Mouse (Mus musculus) splenic B cell, adult 2 months (primary cell): ENCODE data around the gene Tspo.
A peak's percentile ranks its signal among the peaks of the same experiment; 100 is the strongest.

ENCODE experiments used
- DNase-seq: peaks from one replicate; pipeline ENCODE4 v3.0.0-alpha.2; 2011; ENCODE audit warnings: low read depth, low spot score
- H3K27me3 ChIP-seq: 2 replicates; pipeline ENCODE4 v1.6.1; 2012; ENCODE audit warnings: mild to moderate bottlenecking, low read length, moderate library complexity, mixed read lengths; ENCODE audit not compliant: control insufficient read depth, poor library complexity, insufficient read depth, severe bottlenecking
- H3K36me3 ChIP-seq: 2 replicates; pipeline ENCODE4 v1.6.1; 2012; ENCODE audit warnings: mild to moderate bottlenecking, low read length, moderate library complexity, mixed read lengths; ENCODE audit not compliant: control insufficient read depth, poor library complexity, insufficient read depth, severe bottlenecking

Gene Tspo

GRCm38 (mm10) chr15:83584741-83585220 is 21.4 kb downstream of the Tspo start:
- Histone ChIP-seq H3K27me3 (no peaks in the 10 kb centered on the region), H3K36me3 (no peaks in the 10 kb centered on the region)
- no peak for DNase-seq

- no peak for DNase-seq
These were observed 27.4 kb downstream of the Tspo start for GRCm38 (mm10) chr15:83590841-83591240.

DNA sequence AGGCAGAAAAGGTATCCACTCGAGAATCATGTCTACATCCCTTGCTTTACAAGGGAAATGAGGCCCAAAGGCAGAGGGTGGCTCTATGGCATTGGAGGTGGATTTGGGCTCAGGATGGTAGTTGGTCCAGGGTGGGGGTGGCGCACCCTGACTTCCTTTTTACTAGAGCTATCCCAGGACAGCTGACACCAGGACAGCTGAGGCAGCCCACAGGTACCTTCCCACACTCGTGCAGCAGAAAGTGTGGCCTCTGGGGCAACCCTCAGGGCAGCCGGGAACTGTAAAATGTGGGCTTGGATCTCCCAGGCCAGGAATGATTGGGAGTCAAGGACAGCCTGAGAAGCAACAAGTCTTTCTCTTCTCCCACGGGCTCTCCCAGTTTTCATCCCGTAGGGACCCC is 28.4 kb downstream of the Tspo start:
- H3K36me3 ChIP-seq: no peaks in the 10 kb centered on the region
- DNase-seq: no peak
- no peaks in the 10 kb centered on the region for H3K27me3 ChIP-seq

More at GRCm38 (mm10) chr15:83590841-83591240, 27.4 kb downstream of the Tspo start:
- H3K36me3 ChIP-seq: no peaks in the 10 kb centered on the region
- H3K27me3 ChIP-seq: no peaks in the 10 kb centered on the region

GRCm38 (mm10) chr15:83592260-83593188 is 29.1 kb downstream of the Tspo start:
- no peak for DNase-seq

DNA sequence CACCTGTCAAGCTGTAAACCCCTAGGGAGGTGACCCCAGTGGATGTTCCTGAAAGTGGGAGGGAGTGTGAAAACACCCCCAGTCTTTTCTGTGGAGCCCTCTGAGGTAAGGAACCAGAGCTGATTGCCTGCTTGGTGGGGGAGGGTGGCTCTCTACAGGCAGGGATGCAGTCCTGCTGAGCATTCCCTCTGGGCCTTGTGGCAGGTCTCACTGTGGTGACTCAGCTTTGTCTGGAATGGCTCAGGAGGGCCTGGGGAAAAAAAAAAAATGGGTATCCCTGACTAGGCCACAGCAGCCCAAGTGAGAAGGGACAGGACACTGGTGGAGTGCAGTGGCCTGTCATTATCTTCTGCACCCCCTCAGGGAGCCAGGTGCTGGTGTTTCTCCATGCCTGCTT is 29.8 kb downstream of the Tspo start:
- no peaks in the 10 kb centered on the region for H3K36me3 ChIP-seq
- DNase-seq: no peak
- no peaks in the 10 kb centered on the region for H3K27me3 ChIP-seq

More at GRCm38 (mm10) chr15:83592260-83593188, 29.1 kb downstream of the Tspo start:
- H3K27me3 ChIP-seq: no peaks in the 10 kb centered on the region
- H3K36me3 ChIP-seq: no peaks in the 10 kb centered on the region

DNA sequence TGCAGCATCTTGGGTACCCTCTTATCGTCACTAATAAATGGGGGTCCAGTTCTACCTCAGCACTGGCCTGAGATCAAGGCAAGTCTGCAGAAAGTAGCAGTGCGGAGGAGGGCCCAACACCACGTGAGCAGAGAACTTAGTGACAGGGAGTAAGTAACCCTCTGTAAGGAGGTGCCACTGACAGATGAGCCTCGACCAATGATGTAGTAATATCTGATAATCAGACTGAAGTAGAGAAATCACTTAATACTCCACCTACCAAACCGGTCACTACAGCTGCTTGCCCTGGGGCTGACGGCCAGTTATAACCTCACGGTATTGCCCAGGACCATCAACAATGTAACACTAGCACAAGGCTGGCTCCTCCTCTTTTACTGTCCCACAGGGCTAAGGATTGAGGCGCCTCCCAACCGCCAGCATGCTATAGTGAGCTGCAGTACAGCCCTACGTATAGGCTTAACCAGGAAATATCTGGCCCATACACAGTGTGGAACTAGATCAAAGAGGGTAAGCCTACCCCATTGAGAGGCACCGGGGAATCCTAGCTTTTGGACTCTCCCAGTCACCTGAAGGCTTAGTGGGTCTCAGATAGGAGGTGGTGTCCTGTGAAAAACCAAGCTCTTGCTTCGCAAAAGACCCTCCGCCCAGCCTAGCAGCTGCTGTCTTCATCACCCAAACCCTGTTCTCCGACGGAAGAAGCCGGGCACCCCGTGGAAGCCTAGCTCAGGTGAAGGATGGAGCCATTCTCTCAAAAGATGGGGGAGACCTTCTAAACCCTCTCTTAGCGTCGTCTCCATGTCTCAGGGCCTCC is 30.5 kb downstream of the Tspo start:
- DNase-seq: no peak

DNA sequence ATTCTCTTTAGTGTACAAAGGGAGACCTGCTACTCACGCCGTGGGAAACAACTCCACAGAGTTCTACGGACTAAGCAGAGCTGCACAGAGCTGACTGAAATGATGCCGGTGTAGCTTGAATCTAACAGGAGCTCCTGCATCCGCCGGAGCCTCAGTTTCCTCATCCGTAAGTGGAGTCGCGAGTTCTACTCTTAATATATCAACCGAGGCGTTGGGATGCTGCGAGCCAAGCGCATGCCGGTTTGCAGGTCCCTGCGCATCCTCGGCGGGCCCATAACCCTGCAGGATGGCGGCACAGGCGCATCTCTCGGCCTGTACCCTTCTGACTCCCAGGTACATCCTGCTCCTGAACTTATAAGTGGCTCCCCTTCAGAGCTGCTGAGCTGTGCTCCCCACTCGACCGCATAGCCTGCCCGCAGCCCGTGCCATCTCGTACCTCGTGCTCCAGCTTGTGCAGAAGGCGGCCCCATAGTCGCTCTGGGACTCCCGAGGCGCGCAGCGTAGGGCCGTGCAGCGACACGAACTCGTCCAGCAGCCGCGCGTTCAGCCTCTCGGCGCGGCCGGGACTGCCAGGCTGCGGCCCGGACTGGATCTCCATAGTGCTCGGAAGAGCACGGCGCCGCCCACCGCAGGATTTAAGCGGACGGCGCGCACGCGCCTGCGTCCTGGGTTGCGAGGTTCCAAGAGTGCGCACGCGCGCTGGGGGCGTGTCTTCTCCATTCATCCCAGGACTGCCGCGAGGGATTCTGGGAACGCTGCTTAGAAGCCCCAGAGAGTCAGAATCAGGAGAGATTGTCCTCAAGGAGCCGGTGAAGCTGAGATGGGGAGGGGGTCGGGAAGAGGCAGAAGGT is 31.3 kb downstream of the Tspo start, which contains the start of gene Ttll12:
Gene Ttll12, minus strand, starts transcription at position 645 of the 851 bp plus-strand sequence.
- Histone ChIP-seq H3K27me3 (no peaks in the 10 kb centered on the region), H3K36me3 (no peaks in the 10 kb centered on the region)
- DNase-seq: peak; percentile 78

More for the DNA sequence above, 30.5 kb downstream of the Tspo start:
- H3K36me3 ChIP-seq: no peaks in the 10 kb centered on the region
- no peaks in the 10 kb centered on the region for H3K27me3 ChIP-seq

- Histone ChIP-seq H3K36me3 (no peaks in the 10 kb centered on the region), H3K27me3 (no peaks in the 10 kb centered on the region)
- DNase-seq: no peak
These were observed 31.9 kb downstream of the Tspo start for GRCm38 (mm10) chr15:83595364-83595711.

DNA sequence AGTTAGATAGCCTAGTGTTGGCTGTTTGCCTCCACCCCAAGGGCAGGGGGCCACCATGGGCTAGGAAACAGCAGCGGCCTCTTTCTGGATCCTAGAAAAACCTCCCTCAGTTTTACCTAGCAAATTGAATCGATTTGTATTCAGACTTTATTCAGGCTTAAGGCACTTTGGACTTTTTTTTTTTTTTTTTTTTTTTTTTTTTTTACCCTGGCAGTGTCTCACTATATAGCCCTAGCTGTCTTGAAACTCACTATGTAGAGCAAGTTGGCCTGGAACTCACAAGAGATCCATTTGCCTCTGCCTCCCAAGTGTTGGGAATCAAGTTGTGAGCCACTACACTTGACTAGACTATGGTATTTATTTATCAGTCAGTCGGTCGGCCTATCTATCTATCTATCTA is 33.4 kb downstream of the Tspo start:
- no peak for DNase-seq
- Histone ChIP-seq H3K27me3 (no peaks in the 10 kb centered on the region), H3K36me3 (no peaks in the 10 kb centered on the region)

- Histone ChIP-seq H3K36me3 (no peaks in the 10 kb centered on the region), H3K27me3 (no peaks in the 10 kb centered on the region)
- DNase-seq: no peak
These were observed 37.8 kb downstream of the Tspo start for GRCm38 (mm10) chr15:83601185-83601584.

DNA sequence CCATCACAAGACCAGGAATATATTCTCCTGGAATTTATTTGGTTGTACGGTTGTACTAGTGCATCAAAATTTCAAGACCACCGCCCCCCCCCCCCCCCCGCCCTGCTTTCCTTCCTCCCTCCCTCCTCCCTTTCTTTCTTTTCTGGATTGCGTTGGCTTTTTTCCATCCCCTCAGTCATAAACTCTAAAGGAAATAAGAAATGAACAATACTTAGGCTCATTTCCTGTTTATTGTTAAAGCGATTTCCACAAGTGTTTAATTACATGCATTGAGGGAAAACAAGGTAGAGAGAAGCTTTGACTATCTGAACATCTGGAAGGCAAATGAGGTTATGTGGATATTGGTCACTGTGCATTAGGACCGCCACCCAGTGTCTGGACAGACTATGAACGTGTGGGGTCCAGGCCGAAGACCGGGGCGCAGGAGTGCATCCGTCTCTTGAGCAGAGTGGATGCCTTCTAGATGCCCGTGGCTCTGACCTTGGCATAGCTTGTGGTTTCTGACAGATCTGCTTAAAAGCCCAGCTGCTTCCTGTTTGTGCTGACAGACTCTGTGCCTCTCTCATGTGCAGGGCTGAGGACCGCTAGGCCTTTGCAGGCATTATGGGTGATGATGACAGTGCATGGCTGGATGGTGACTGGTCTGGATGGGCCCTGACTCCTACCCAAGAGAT is 39.1 kb downstream of the Tspo start:
- H3K27me3 ChIP-seq: no peaks in the 10 kb centered on the region
- no peaks in the 10 kb centered on the region for H3K36me3 ChIP-seq
- peak; percentile 72 for DNase-seq

- Histone ChIP-seq H3K36me3 (no peaks in the 10 kb centered on the region), H3K27me3 (no peaks in the 10 kb centered on the region)
- DNase-seq: no peak
These were observed 39.6 kb downstream of the Tspo start for GRCm38 (mm10) chr15:83603046-83603396.

- no peak for DNase-seq
- no peaks in the 10 kb centered on the region for H3K27me3 ChIP-seq
- no peaks in the 10 kb centered on the region for H3K36me3 ChIP-seq
These were observed 40.0 kb downstream of the Tspo start for GRCm38 (mm10) chr15:83603426-83603825.

GRCm38 (mm10) chr15:83606216-83606615 is 42.8 kb downstream of the Tspo start:
- H3K27me3 ChIP-seq: no peaks in the 10 kb centered on the region
- no peaks in the 10 kb centered on the region for H3K36me3 ChIP-seq
- DNase-seq: no peak
